ENCODE assay signal across 21 mouse cellular contexts in genomic region chrX:76082670-76083069, GRCm38 (mm10).
DNase-seq lines count a peak whose midpoint lies in the region; ATAC-seq lines count a peak whose summit lies in the region.
"Had no signal": no experiment of that assay in that cellular context is flagged by ENCODE, and none has a peak within 500 bp of the region (broad histone marks: within the 10 kb centered on the region; RNA-seq: fewer than 3 reads in every experiment).

No protein-coding gene starts in this region.

- no peak overlapping the region for H3K27ac ChIP-seq in kidney, embryonic 14.5 days (ENCODE audit: low read depth, low read length)
- peak overlapping the region; percentile 75 for H3K27ac ChIP-seq in lung, embryonic 16.5 days (ENCODE audit: low read length)
- H3K27ac ChIP-seq in forebrain, embryonic 16.5 days (ENCODE audit: low read length): no peak overlapping the region
- H3K27ac ChIP-seq: heart, embryonic 13.5 days; hindbrain, embryonic 14.5 days; intestine, embryonic 15.5 days; kidney, embryonic 15.5 days; midbrain, embryonic 12.5 days had no signal

- peak; percentile 49; the same call in 1 of the 2 replicates for ATAC-seq in kidney, embryonic 14.5 days (ENCODE audit: low FRiP score, low TSS enrichment)
- ATAC-seq in lung, embryonic 16.5 days (ENCODE audit: low read depth): peak; percentile 97
- ATAC-seq in forebrain, embryonic 16.5 days: peak; percentile 69
- ATAC-seq: activated CD4-positive, CD25-positive, alpha-beta regulatory T cell, adult 4 months; intestine, embryonic 15.5 days had no signal

- H3K27me3 ChIP-seq in kidney, embryonic 14.5 days (ENCODE audit: control insufficient read depth, insufficient read depth, low read length): no peaks in the 10 kb centered on the region
- no peaks in the 10 kb centered on the region for H3K27me3 ChIP-seq in lung, embryonic 16.5 days (ENCODE audit: control insufficient read depth, insufficient read depth, low read depth, low read length)
- H3K27me3 ChIP-seq in forebrain, embryonic 16.5 days (replicated peaks; ENCODE audit: control insufficient read depth, insufficient read depth, low read length): no peaks in the 10 kb centered on the region
- H3K27me3 ChIP-seq: heart, embryonic 13.5 days; intestine, embryonic 15.5 days; kidney, embryonic 15.5 days; midbrain, embryonic 12.5 days had no signal

- no peak for DNase-seq in kidney, postnatal 36 days
- DNase-seq in lung, adult 18-20 months: no peak
- peak; percentile 39 for DNase-seq in brain, adult 2 months (ENCODE audit: low read depth, low spot score)
- no peak for DNase-seq in adrenal gland, adult (ENCODE audit: inconsistent age in 2 of 2, low spot score in 1 of 2)
- DNase-seq: adrenal gland, postnatal 14 days; cerebellum, adult 18-20 months; cerebellum, postnatal 25 days; gastrocnemius, postnatal 14 days; heart, adult 18-20 months; retina, postnatal 1 day; thymus, postnatal 36 days had no signal

- no peaks in the 10 kb centered on the region for H3K4me1 ChIP-seq in kidney, embryonic 14.5 days (ENCODE audit: control insufficient read depth, insufficient read depth, low read length)
- H3K4me1 ChIP-seq in lung, embryonic 16.5 days (replicated peaks; ENCODE audit: control insufficient read depth, insufficient read depth, low read length): no peaks in the 10 kb centered on the region
- no peaks in the 10 kb centered on the region for H3K4me1 ChIP-seq in forebrain, embryonic 16.5 days (replicated peaks; ENCODE audit: control insufficient read depth, insufficient read depth, low read length)
- H3K4me1 ChIP-seq: heart, embryonic 13.5 days; intestine, embryonic 15.5 days; kidney, embryonic 15.5 days; midbrain, embryonic 12.5 days had no signal

- no peak overlapping the region for H3K9ac ChIP-seq in kidney, embryonic 14.5 days (ENCODE audit: low read depth, low read length)
- H3K9ac ChIP-seq in lung, embryonic 16.5 days (ENCODE audit: low read length): no peak overlapping the region
- H3K9ac ChIP-seq in forebrain, embryonic 16.5 days (replicated peaks; ENCODE audit: low read depth, low read length): no peak overlapping the region
- H3K9ac ChIP-seq: heart, embryonic 13.5 days; hindbrain, embryonic 14.5 days; intestine, embryonic 15.5 days; kidney, embryonic 15.5 days; midbrain, embryonic 12.5 days had no signal

- no peak overlapping the region for H3K4me2 ChIP-seq in kidney, embryonic 14.5 days (replicated peaks; ENCODE audit: low read depth, low read length)
- no peak overlapping the region for H3K4me2 ChIP-seq in lung, embryonic 16.5 days (ENCODE audit: low read depth, low read length)
- H3K4me2 ChIP-seq in forebrain, embryonic 16.5 days (ENCODE audit: low read length): no peak overlapping the region
- H3K4me2 ChIP-seq: heart, embryonic 13.5 days; hindbrain, embryonic 14.5 days; intestine, embryonic 15.5 days; kidney, embryonic 15.5 days; liver, embryonic 11.5 days; midbrain, embryonic 12.5 days had no signal

- 75% methylated on average over 4 of the region's 4 CpGs for WGBS in kidney, embryonic 14.5 days
- WGBS in lung, embryonic 16.5 days: 52% methylated on average over 4 of the region's 4 CpGs
- WGBS in forebrain, embryonic 16.5 days: 80% methylated on average over 4 of the region's 4 CpGs

- no peak overlapping the region for H3K4me3 ChIP-seq in kidney, embryonic 14.5 days (ENCODE audit: low read length)
- no peak overlapping the region for H3K4me3 ChIP-seq in lung, embryonic 16.5 days (ENCODE audit: low read length)
- H3K4me3 ChIP-seq in forebrain, embryonic 16.5 days (replicated peaks; ENCODE audit: low read length): no peak overlapping the region
- H3K4me3 ChIP-seq: heart, embryonic 13.5 days; intestine, embryonic 15.5 days; kidney, embryonic 15.5 days; midbrain, embryonic 12.5 days had no signal

- H3K36me3 ChIP-seq in kidney, embryonic 14.5 days (ENCODE audit: control insufficient read depth, insufficient read depth, low read length): no peaks in the 10 kb centered on the region
- H3K36me3 ChIP-seq in lung, embryonic 16.5 days (ENCODE audit: control insufficient read depth, insufficient read depth, low read length): no peaks in the 10 kb centered on the region
- H3K36me3 ChIP-seq in forebrain, embryonic 16.5 days (ENCODE audit: control insufficient read depth, insufficient read depth): no peaks in the 10 kb centered on the region
- H3K36me3 ChIP-seq: heart, embryonic 13.5 days; intestine, embryonic 15.5 days; kidney, embryonic 15.5 days; midbrain, embryonic 12.5 days had no signal

- H3K9me3 ChIP-seq in kidney, embryonic 14.5 days (ENCODE audit: control insufficient read depth, low read length): no peaks in the 10 kb centered on the region
- H3K9me3 ChIP-seq in lung, embryonic 16.5 days (ENCODE audit: control insufficient read depth, low read length): no peaks in the 10 kb centered on the region
- H3K9me3 ChIP-seq in forebrain, embryonic 16.5 days (ENCODE audit: control insufficient read depth, low read length): no peaks in the 10 kb centered on the region
- H3K9me3 ChIP-seq: heart, embryonic 13.5 days; intestine, embryonic 15.5 days; kidney, embryonic 15.5 days; midbrain, embryonic 12.5 days had no signal
